Mouse (Mus musculus) CD4-positive, CD25-positive, alpha-beta regulatory T cell, adult 4 months (primary cell): ENCODE measurements around the gene Pim3. TPM values are rescaled to one million over a fixed set of nuclear protein-coding genes. Genes with fewer than 3 reads are reported as not detected.

Experiments used
- ATAC-seq: one replicate; pipeline ENCODE4 v1.8.0; 2017
- polyA plus RNA-seq, 2 experiments: library from polyadenylated mRNA; unstranded; fragments of 100-300 nt; shearing (Covaris generic); gene quantifications; one replicate each; pipeline ENCODE4 v1.2.1; 2017

The Pim3 gene
- polyA plus RNA-seq, 2 experiments from 2014 or later = 1.5 to 4.3 TPM

GRCm38 (mm10) chr15:88859206-88859970 is 2.6 kb upstream of the Pim3 start:
- ATAC-seq = no peak

- no peak for ATAC-seq
Observed at GRCm38 (mm10) chr15:88860781-88861180, 1.2 kb upstream of the Pim3 start.

GRCm38 (mm10) chr15:88862881-88863694 is 1.1 kb downstream of the Pim3 start:
- ATAC-seq = no peak

- ATAC-seq = peak; percentile 55
Observed at GRCm38 (mm10) chr15:88863695-88864231, 1.8 kb downstream of the Pim3 start.

- no peak for ATAC-seq
Observed at GRCm38 (mm10) chr15:88864270-88865030, 2.5 kb downstream of the Pim3 start.

- ATAC-seq = no peak
Observed at GRCm38 (mm10) chr15:88865061-88865460, 3.1 kb downstream of the Pim3 start.

GRCm38 (mm10) chr15:88865888-88866695 is 4.1 kb downstream of the Pim3 start:
- ATAC-seq = no peak

GRCm38 (mm10) chr15:88866934-88867356 is 5.0 kb downstream of the Pim3 start:
- no peak for ATAC-seq

GRCm38 (mm10) chr15:88867368-88868023 is 5.5 kb downstream of the Pim3 start:
- ATAC-seq = no peak

- ATAC-seq = no peak
Observed at GRCm38 (mm10) chr15:88868024-88868742, 6.2 kb downstream of the Pim3 start.

- ATAC-seq = no peak
Observed at GRCm38 (mm10) chr15:88870418-88871185, 8.6 kb downstream of the Pim3 start.

GRCm38 (mm10) chr15:88874061-88874460 is 12.1 kb downstream of the Pim3 start:
- no peak for ATAC-seq

- no peak for ATAC-seq
Observed at GRCm38 (mm10) chr15:88874477-88874876, 12.5 kb downstream of the Pim3 start.

GRCm38 (mm10) chr15:88875625-88876081 is 13.7 kb downstream of the Pim3 start:
- ATAC-seq = no peak

- ATAC-seq = peak; percentile 75
Observed at GRCm38 (mm10) chr15:88876155-88877020, 14.4 kb downstream of the Pim3 start.

- no peak for ATAC-seq
Observed at GRCm38 (mm10) chr15:88877021-88877400, 15.0 kb downstream of the Pim3 start.

- ATAC-seq = no peak
Observed at GRCm38 (mm10) chr15:88881253-88882044, 19.5 kb downstream of the Pim3 start.

GRCm38 (mm10) chr15:88882851-88883250 is 20.9 kb downstream of the Pim3 start:
- no peak for ATAC-seq
